Mouse (Mus musculus) hindbrain, postnatal 0 days (tissue): ENCODE results near the gene Btn2a2. TPM values are rescaled to one million over a fixed set of nuclear protein-coding genes. Genes with fewer than 3 reads are reported as not detected.

Experiments used
- ATAC-seq: fragments of 200-750 bp; cut with Nextera tagmentation; 2 replicates; pipeline ENCODE4 v1.8.0; 2017; ENCODE audit warnings: mild to moderate bottlenecking, moderate TSS enrichment, moderate library complexity
- DNase-seq: peaks from one replicate; pipeline ENCODE4 v3.0.0-alpha.2; 2015; ENCODE audit warnings: low spot score
- H3K27ac ChIP-seq: fragments of 300-500 bp; sonication (generic); 2 replicates; pipeline ENCODE4 v1.5.1; 2014; ENCODE audit warnings: mild to moderate bottlenecking
- H3K27me3 ChIP-seq: fragments of 300-500 bp; sonication (generic); 2 replicates; pipeline ENCODE4 v1.6.1; 2014; ENCODE audit warnings: low read length, mixed read lengths; ENCODE audit not compliant: insufficient read depth
- H3K36me3 ChIP-seq: fragments of 300-500 bp; sonication (generic); 2 replicates; pipeline ENCODE4 v1.6.1; 2014; ENCODE audit warnings: low read length, mixed read lengths; ENCODE audit not compliant: insufficient read depth
- H3K4me1 ChIP-seq: fragments of 300-500 bp; sonication (generic); 2 replicates; pipeline ENCODE4 v1.6.1; 2014; ENCODE audit warnings: antibody characterized with exemption, low read length, mixed read lengths; ENCODE audit not compliant: insufficient read depth
- H3K4me2 ChIP-seq: fragments of 300-500 bp; sonication (generic); 2 replicates; pipeline ENCODE4 v1.6.1; 2014; ENCODE audit warnings: low read depth, mild to moderate bottlenecking, low read length, moderate library complexity, mixed read lengths
- H3K4me3 ChIP-seq: fragments of 300-500 bp; sonication (generic); 2 replicates; pipeline ENCODE4 v1.5.1; 2014; ENCODE audit warnings: low read length
- H3K9ac ChIP-seq: fragments of 300-500 bp; sonication (generic); replicated peaks from 2 replicates; pipeline ENCODE4 v1.6.1; 2014; ENCODE audit warnings: mild to moderate bottlenecking, low read length, moderate library complexity, mixed read lengths
- H3K9me3 ChIP-seq: fragments of 300-500 bp; sonication (generic); 2 replicates; pipeline ENCODE4 v1.6.1; 2016; ENCODE audit warnings: low read length, mixed read lengths
- CTCF ChIP-seq: IDR thresholded peaks from 2 replicates; pipeline ENCODE4 v1.5.1; 2016; ENCODE audit warnings: antibody characterized with exemption, control low read depth, low read depth
- WGBS: fragments of 180-500 bp; shearing (Covaris S2); extraction: QIAGEN DNeasy Blood & Tissue Kit; methylation state at CpG from one replicate; pipeline ENCODE4 v1.1.7; 2014; 5-methylcytosine and 5-hydroxymethylcytosine counted together
- polyA plus RNA-seq: library from polyadenylated mRNA; unstranded; fragments of >200 nt; fragmentation: Nextera tagmentation; extraction: Ambion mirVana; gene quantifications from 2 replicates; pipeline ENCODE4 v1.2.1, GENCODE M21; 2015
- total RNA-seq: library from RNA; depleted of rRNA; stranded (reverse); fragments of >200 nt; gene quantifications from 2 replicates; pipeline ENCODE4 v1.2.3, GENCODE M21; 2014

The Btn2a2 gene
- total and polyA plus RNA-seq, 2 experiments from 2014 or later = 0.11 TPM; not detected in 1

DNA sequence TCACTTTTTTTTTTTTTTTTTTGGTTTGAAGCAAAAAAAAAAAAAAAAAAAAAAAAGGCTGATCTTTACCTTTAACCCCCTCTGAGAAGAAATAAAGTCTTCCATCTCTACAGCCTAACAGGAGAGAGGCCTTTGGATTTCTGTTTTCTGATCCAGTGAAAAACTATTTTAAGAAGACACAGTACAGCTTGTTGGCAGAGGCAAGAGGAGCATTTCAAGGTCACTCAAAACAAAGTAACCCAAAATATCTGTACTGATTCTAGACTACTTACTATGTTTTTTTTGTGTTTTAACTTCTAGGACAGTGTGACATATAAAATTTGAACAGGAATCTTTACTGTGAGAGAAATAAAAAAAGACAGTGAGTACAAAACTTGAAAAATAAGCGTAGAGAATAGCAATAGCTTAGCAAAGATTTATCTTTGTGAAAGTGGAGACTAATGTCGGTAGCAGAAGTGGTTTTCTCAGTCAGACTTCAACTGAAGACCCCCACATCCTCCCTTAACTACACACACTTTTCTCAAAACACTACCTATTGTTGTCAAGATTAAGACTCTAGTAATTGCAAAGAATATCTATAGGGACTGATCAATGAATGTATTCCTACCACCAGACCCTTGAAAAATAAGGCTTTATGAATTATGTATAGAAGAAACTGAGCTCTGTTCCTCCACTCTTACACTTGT lies 41.0 kb upstream of the Btn2a2 start:
- DNase-seq = no peak
- H3K27ac ChIP-seq = peak overlapping the region; percentile 87; the same call in 1 of the 2 replicates
- H3K27me3 ChIP-seq = no peaks in the 10 kb centered on the region
- H3K36me3 ChIP-seq = no peaks in the 10 kb centered on the region
- WGBS = 33% methylated on average over 2 of the region's 2 CpGs
- H3K9me3 ChIP-seq = no peaks in the 10 kb centered on the region
- no peak for ATAC-seq
- H3K9ac ChIP-seq = peak overlapping the region; percentile 54
- peak overlapping the region; percentile 61 for H3K4me2 ChIP-seq
- H3K4me1 ChIP-seq = peaks cover 5% of the 10 kb centered on the region; the same call in 1 of the 2 replicates
- TF ChIP-seq CTCF = no peak
- peak overlapping the region; percentile 40 for H3K4me3 ChIP-seq

DNA sequence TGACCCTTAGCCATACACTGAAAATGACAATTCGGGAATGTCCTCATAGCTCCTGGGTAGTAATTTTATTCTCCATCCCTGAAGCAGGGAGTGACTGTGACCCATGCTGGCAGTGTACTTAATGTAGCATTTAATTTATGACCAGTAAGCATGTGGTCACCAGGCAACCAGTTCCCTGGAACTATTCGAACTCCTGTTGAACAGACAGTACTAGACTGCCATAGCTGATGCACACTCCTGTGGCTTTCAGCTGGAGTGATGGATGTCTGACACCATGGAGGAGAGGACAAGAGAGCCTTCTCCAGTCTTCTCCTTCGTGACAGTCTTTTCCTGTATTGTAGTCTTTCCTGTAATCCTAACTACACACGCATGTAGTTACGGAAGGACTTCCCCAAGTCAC lies 40.3 kb upstream of the Btn2a2 start:
- no peak overlapping the region for H3K27ac ChIP-seq
- no peaks in the 10 kb centered on the region for H3K27me3 ChIP-seq
- no peaks in the 10 kb centered on the region for H3K4me1 ChIP-seq
- no peak for TF ChIP-seq CTCF
- no peaks in the 10 kb centered on the region for H3K36me3 ChIP-seq
- no peak overlapping the region for H3K4me3 ChIP-seq
- H3K4me2 ChIP-seq = no peak overlapping the region
- no peak for DNase-seq
- no peak for ATAC-seq
- no peaks in the 10 kb centered on the region for H3K9me3 ChIP-seq
- no peak overlapping the region for H3K9ac ChIP-seq
- WGBS = 53% methylated on average over 5 of the region's 5 CpGs

DNA sequence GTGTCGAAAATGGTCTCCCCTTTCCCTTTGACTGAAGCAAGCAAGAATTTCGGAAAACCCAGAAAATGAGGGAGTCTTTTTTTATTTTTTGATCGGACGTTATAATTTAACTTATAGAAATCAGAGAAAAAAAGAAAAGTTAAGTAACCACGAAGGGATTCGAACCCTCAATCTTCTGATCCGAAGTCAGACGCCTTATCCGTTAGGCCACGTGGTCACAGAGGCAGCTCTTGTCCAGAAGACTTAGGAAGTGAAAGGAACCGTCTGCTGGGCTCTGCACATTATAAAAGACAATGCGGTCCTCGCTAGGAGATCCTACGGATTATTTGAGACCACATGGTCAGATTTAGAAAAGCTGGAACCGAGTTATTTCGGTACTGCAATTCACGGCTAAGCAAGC lies 37.7 kb upstream of the Btn2a2 start:
- ATAC-seq (peak; percentile 67; the same call in 1 of the 2 replicates), DNase-seq (peak; percentile 97)
- Histone ChIP-seq H3K27me3 (no peaks in the 10 kb centered on the region), H3K4me2 (peak overlapping the region; percentile 62), H3K27ac (peak overlapping the region; percentile 12; the same call in 1 of the 2 replicates), H3K9ac (peak overlapping the region; percentile 51; the same call in 1 of the 2 replicates), H3K36me3 (no peaks in the 10 kb centered on the region), H3K9me3 (no peaks in the 10 kb centered on the region), H3K4me3 (peak overlapping the region; percentile 37), H3K4me1 (no peaks in the 10 kb centered on the region)
- under 1% methylated on average over 17 of the region's 17 CpGs for WGBS
- TF ChIP-seq CTCF = no peak

DNA sequence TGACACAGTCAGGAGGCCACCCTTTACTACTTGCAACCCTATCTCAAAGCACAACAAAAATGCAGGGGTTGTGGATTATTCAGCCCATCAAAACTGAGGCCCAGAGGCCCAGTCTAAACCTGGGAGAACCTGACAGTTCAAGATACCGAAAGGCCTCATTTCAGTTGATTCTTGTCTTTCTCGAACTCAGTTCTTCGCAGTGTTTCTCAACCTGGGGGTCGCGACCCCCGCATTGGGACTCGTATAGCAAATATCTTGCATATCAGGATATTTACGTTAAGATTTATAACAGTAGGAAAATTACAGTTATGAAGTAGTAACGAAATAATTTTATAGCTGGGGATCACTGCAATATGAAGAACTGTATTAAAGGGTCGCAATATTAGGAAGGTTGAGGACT lies 37.2 kb upstream of the Btn2a2 start:
- H3K9ac ChIP-seq = no peak overlapping the region
- no peaks in the 10 kb centered on the region for H3K9me3 ChIP-seq
- H3K36me3 ChIP-seq = no peaks in the 10 kb centered on the region
- no peak for TF ChIP-seq CTCF
- no peaks in the 10 kb centered on the region for H3K27me3 ChIP-seq
- no peaks in the 10 kb centered on the region for H3K4me1 ChIP-seq
- H3K27ac ChIP-seq = no peak overlapping the region
- no peak for ATAC-seq
- 4% methylated on average over 10 of the region's 10 CpGs for WGBS
- DNase-seq = peak; percentile 28
- H3K4me3 ChIP-seq = peak overlapping the region; percentile 37
- peak overlapping the region; percentile 62 for H3K4me2 ChIP-seq

DNA sequence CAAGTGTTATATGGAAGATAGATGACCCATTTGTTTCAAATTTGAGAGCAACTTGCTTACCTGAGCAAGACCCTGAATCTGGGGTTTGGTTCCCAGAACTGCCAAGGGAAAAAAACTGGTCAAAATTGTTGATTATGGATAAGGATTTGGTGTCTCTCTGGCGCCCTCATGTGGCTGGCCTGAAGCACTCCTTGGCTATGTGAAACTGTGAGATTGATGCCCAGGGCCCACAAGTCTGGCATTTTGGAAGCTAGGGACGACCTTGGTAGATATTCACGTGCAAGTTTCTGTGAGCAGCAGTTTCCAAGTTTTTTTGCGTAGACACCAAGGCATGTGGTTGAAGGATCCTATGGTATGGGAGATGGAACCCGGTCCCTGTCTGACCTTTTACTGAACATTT lies 36.0 kb upstream of the Btn2a2 start:
- 8% methylated on average over 5 of the region's 5 CpGs for WGBS

GRCm38 (mm10) chr13:23523976-23524375 lies 35.3 kb upstream of the Btn2a2 start:
- Histone ChIP-seq H3K9me3 (no peaks in the 10 kb centered on the region), H3K27me3 (no peaks in the 10 kb centered on the region), H3K4me1 (no peaks in the 10 kb centered on the region), H3K9ac (no peak overlapping the region), H3K4me2 (no peak overlapping the region), H3K27ac (no peak overlapping the region), H3K4me3 (no peak overlapping the region), H3K36me3 (no peaks in the 10 kb centered on the region)
- no peak for TF ChIP-seq CTCF
- no peak for DNase-seq
- WGBS = 42% methylated on average over 5 of the region's 5 CpGs
- ATAC-seq = no peak

More for the DNA sequence above, 36.0 kb upstream of the Btn2a2 start:
- ATAC-seq (peak; percentile 55; the same call in 1 of the 2 replicates), DNase-seq (peak; percentile 88)
- peak; percentile 93 for TF ChIP-seq CTCF
- H3K27me3 ChIP-seq = no peaks in the 10 kb centered on the region
- H3K9ac ChIP-seq = no peak overlapping the region
- H3K36me3 ChIP-seq = no peaks in the 10 kb centered on the region
- no peak overlapping the region for H3K27ac ChIP-seq
- H3K4me1 ChIP-seq = no peaks in the 10 kb centered on the region
- H3K4me2 ChIP-seq = no peak overlapping the region
- no peak overlapping the region for H3K4me3 ChIP-seq
- H3K9me3 ChIP-seq = no peaks in the 10 kb centered on the region

DNA sequence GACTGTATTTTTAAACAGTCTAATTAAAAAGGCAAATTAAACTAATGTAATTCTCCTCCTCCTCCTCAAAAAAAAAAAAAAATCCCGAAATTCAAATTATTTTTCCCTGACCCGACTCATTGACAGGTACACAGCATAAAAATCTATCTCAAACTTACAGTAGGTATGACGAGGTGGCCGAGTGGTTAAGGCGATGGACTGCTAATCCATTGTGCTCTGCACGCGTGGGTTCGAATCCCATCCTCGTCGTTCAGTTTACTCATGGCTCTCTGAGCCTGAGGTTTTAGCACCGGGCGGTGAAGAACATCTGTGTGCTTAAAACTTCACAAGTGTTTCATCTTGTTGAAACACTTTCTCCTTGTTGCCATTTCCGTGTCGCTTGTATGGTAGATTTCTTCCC lies 33.0 kb upstream of the Btn2a2 start:
- H3K36me3 ChIP-seq = no peaks in the 10 kb centered on the region
- no peak overlapping the region for H3K27ac ChIP-seq
- peak overlapping the region; percentile 37 for H3K4me2 ChIP-seq
- H3K4me1 ChIP-seq = no peaks in the 10 kb centered on the region
- DNase-seq (peak; percentile 76), ATAC-seq (no peak)
- peak overlapping the region; percentile 3; the same call in 1 of the 2 replicates for H3K4me3 ChIP-seq
- TF ChIP-seq CTCF = no peak
- no peaks in the 10 kb centered on the region for H3K9me3 ChIP-seq
- under 1% methylated on average over 14 of the region's 14 CpGs for WGBS
- H3K27me3 ChIP-seq = no peaks in the 10 kb centered on the region
- H3K9ac ChIP-seq = no peak overlapping the region
